Mouse (Mus musculus): ENCODE measurements around the gene Hoxa2. TPM values are rescaled to one million over a fixed set of nuclear protein-coding genes. Genes with fewer than 3 reads are reported as not detected.

Gene Hoxa2
- polyA plus RNA-seq, 1 experiment from 2014 or later = 0.10 TPM

GRCm38 (mm10) chr6:52208868-52209684 is 44.4 kb upstream of the Hoxa2 start:
- H3K9ac ChIP-seq (ENCODE audit: low read depth, low read length) = no peak overlapping the region
- peaks cover 86% of the 10 kb centered on the region for H3K27me3 ChIP-seq (ENCODE audit: control insufficient read depth, insufficient read depth, low read depth, low read length)
- no peak for ATAC-seq
- 3% methylated on average over 18 of the region's 18 CpGs for WGBS
- no peaks in the 10 kb centered on the region for H3K36me3 ChIP-seq (ENCODE audit: control insufficient read depth, insufficient read depth, low read length)
- no peaks in the 10 kb centered on the region for H3K9me3 ChIP-seq (replicated peaks; ENCODE audit: control insufficient read depth, low read length, poor library complexity, severe bottlenecking)
- H3K4me1 ChIP-seq (ENCODE audit: control insufficient read depth, insufficient read depth, low read length) = peaks cover 2% of the 10 kb centered on the region; the same call in 1 of the 2 replicates
- no peak overlapping the region for H3K4me2 ChIP-seq (ENCODE audit: low read length)
- no peak overlapping the region for H3K4me3 ChIP-seq (ENCODE audit: low read depth, low read length)
- no peak overlapping the region for H3K27ac ChIP-seq (ENCODE audit: low read length)

GRCm38 (mm10) chr6:52208072-52208867 is 43.6 kb upstream of the Hoxa2 start, which contains the start of gene Hoxa6:
Gene Hoxa6, minus strand, starts transcription at chr6:52208722.
- Histone ChIP-seq H3K36me3 (ENCODE audit: control insufficient read depth, insufficient read depth, low read length) (no peaks in the 10 kb centered on the region), H3K27ac (ENCODE audit: low read length) (no peak within 1 kb of the TSS), H3K4me1 (ENCODE audit: control insufficient read depth, insufficient read depth, low read length) (peaks cover 5% of the 10 kb centered on the region; the same call in 1 of the 2 replicates), H3K27me3 (ENCODE audit: control insufficient read depth, insufficient read depth, low read depth, low read length) (peaks cover 86% of the 10 kb centered on the region), H3K9me3 (replicated peaks; ENCODE audit: control insufficient read depth, low read length, poor library complexity, severe bottlenecking) (no peaks in the 10 kb centered on the region), H3K4me2 (ENCODE audit: low read length) (no peak within 1 kb of the TSS), H3K4me3 (ENCODE audit: low read depth, low read length) (no peak within 1 kb of the TSS), H3K9ac (ENCODE audit: low read depth, low read length) (no peak within 1 kb of the TSS)
- no peak for ATAC-seq
- 2% methylated on average over 45 of the region's 47 CpGs for WGBS

- H3K4me2 ChIP-seq (ENCODE audit: low read length) = no peak overlapping the region
- peaks cover 5% of the 10 kb centered on the region; the same call in 1 of the 2 replicates for H3K4me1 ChIP-seq (ENCODE audit: control insufficient read depth, insufficient read depth, low read length)
- H3K9ac ChIP-seq (ENCODE audit: low read depth, low read length) = no peak overlapping the region
- no peaks in the 10 kb centered on the region for H3K36me3 ChIP-seq (ENCODE audit: control insufficient read depth, insufficient read depth, low read length)
- H3K9me3 ChIP-seq (replicated peaks; ENCODE audit: control insufficient read depth, low read length, poor library complexity, severe bottlenecking) = no peaks in the 10 kb centered on the region
- no peak overlapping the region for H3K27ac ChIP-seq (ENCODE audit: low read length)
- ATAC-seq = no peak
- peaks cover 86% of the 10 kb centered on the region for H3K27me3 ChIP-seq (ENCODE audit: control insufficient read depth, insufficient read depth, low read depth, low read length)
- H3K4me3 ChIP-seq (ENCODE audit: low read depth, low read length) = no peak overlapping the region
These were observed 43.0 kb upstream of the Hoxa2 start for GRCm38 (mm10) chr6:52207684-52207976.

- no peak overlapping the region for H3K4me3 ChIP-seq (ENCODE audit: low read depth, low read length)
- H3K4me1 ChIP-seq (ENCODE audit: control insufficient read depth, insufficient read depth, low read length) = peaks cover 5% of the 10 kb centered on the region; the same call in 1 of the 2 replicates
- H3K27ac ChIP-seq (ENCODE audit: low read length) = no peak overlapping the region
- H3K9ac ChIP-seq (ENCODE audit: low read depth, low read length) = no peak overlapping the region
- WGBS = 4% methylated on average over 4 of the region's 4 CpGs
- no peak overlapping the region for H3K4me2 ChIP-seq (ENCODE audit: low read length)
- no peak for ATAC-seq
- H3K36me3 ChIP-seq (ENCODE audit: control insufficient read depth, insufficient read depth, low read length) = no peaks in the 10 kb centered on the region
- no peaks in the 10 kb centered on the region for H3K9me3 ChIP-seq (replicated peaks; ENCODE audit: control insufficient read depth, low read length, poor library complexity, severe bottlenecking)
- peaks cover 85% of the 10 kb centered on the region for H3K27me3 ChIP-seq (ENCODE audit: control insufficient read depth, insufficient read depth, low read depth, low read length)
These were observed 42.5 kb upstream of the Hoxa2 start for GRCm38 (mm10) chr6:52206882-52207683.

- Histone ChIP-seq H3K4me2 (ENCODE audit: low read length) (no peak overlapping the region), H3K9ac (ENCODE audit: low read depth, low read length) (no peak overlapping the region), H3K4me1 (ENCODE audit: control insufficient read depth, insufficient read depth, low read length) (peaks cover 3% of the 10 kb centered on the region; the same call in 1 of the 2 replicates), H3K4me3 (ENCODE audit: low read depth, low read length) (no peak overlapping the region), H3K36me3 (ENCODE audit: control insufficient read depth, insufficient read depth, low read length) (no peaks in the 10 kb centered on the region), H3K27me3 (ENCODE audit: control insufficient read depth, insufficient read depth, low read depth, low read length) (peaks cover 83% of the 10 kb centered on the region), H3K27ac (ENCODE audit: low read length) (no peak overlapping the region), H3K9me3 (replicated peaks; ENCODE audit: control insufficient read depth, low read length, poor library complexity, severe bottlenecking) (no peaks in the 10 kb centered on the region)
- ATAC-seq = no peak
- under 1% methylated on average over 55 of the region's 55 CpGs for WGBS
These were observed 41.3 kb upstream of the Hoxa2 start for GRCm38 (mm10) chr6:52205638-52206621.

GRCm38 (mm10) chr6:52205221-52205620 is 40.6 kb upstream of the Hoxa2 start:
- WGBS = 3% methylated on average over 14 of the region's 14 CpGs
- peaks cover 85% of the 10 kb centered on the region for H3K27me3 ChIP-seq (ENCODE audit: control insufficient read depth, insufficient read depth, low read depth, low read length)
- no peak overlapping the region for H3K27ac ChIP-seq (ENCODE audit: low read length)
- H3K4me3 ChIP-seq (ENCODE audit: low read depth, low read length) = no peak overlapping the region
- H3K9me3 ChIP-seq (replicated peaks; ENCODE audit: control insufficient read depth, low read length, poor library complexity, severe bottlenecking) = no peaks in the 10 kb centered on the region
- H3K36me3 ChIP-seq (ENCODE audit: control insufficient read depth, insufficient read depth, low read length) = no peaks in the 10 kb centered on the region
- no peak overlapping the region for H3K9ac ChIP-seq (ENCODE audit: low read depth, low read length)
- peaks cover 3% of the 10 kb centered on the region; the same call in 1 of the 2 replicates for H3K4me1 ChIP-seq (ENCODE audit: control insufficient read depth, insufficient read depth, low read length)
- H3K4me2 ChIP-seq (ENCODE audit: low read length) = no peak overlapping the region
- no peak for ATAC-seq

- ATAC-seq = no peak
- peaks cover 86% of the 10 kb centered on the region for H3K27me3 ChIP-seq (ENCODE audit: control insufficient read depth, insufficient read depth, low read depth, low read length)
- peaks cover 3% of the 10 kb centered on the region; the same call in 1 of the 2 replicates for H3K4me1 ChIP-seq (ENCODE audit: control insufficient read depth, insufficient read depth, low read length)
- no peak within 1 kb of the TSS for H3K27ac ChIP-seq (ENCODE audit: low read length)
- WGBS = under 1% methylated on average over 65 of the region's 65 CpGs
- no peak within 1 kb of the TSS; the same call in 1 of the 2 replicates for H3K4me3 ChIP-seq (ENCODE audit: low read depth, low read length)
- H3K9me3 ChIP-seq (replicated peaks; ENCODE audit: control insufficient read depth, low read length, poor library complexity, severe bottlenecking) = no peaks in the 10 kb centered on the region
- 0 out of 2 replicates have a peak within 1 kb of the TSS, but pooled peaks have one; percentile 9 for H3K4me2 ChIP-seq (ENCODE audit: low read length)
- H3K9ac ChIP-seq (ENCODE audit: low read depth, low read length) = no peak within 1 kb of the TSS
- no peaks in the 10 kb centered on the region for H3K36me3 ChIP-seq (ENCODE audit: control insufficient read depth, insufficient read depth, low read length)
These were observed 39.6 kb upstream of the Hoxa2 start, which contains the start of gene Hoxa5 for GRCm38 (mm10) chr6:52204050-52204752. Gene Hoxa5, minus strand, starts transcription at chr6:52204587.
